Mouse (Mus musculus): ENCODE data around the gene Gpr162. TPM values are rescaled to one million over a fixed set of nuclear protein-coding genes. Genes with fewer than 3 reads are reported as not detected.
"Not testable (repeated sequence)": the region's sequence is repeated elsewhere in the genome, so short reads cannot be mapped to it uniquely, and the experiment has no call there.

The Gpr162 gene
- polyA plus RNA-seq, 1 experiment = 52.6 TPM

DNA sequence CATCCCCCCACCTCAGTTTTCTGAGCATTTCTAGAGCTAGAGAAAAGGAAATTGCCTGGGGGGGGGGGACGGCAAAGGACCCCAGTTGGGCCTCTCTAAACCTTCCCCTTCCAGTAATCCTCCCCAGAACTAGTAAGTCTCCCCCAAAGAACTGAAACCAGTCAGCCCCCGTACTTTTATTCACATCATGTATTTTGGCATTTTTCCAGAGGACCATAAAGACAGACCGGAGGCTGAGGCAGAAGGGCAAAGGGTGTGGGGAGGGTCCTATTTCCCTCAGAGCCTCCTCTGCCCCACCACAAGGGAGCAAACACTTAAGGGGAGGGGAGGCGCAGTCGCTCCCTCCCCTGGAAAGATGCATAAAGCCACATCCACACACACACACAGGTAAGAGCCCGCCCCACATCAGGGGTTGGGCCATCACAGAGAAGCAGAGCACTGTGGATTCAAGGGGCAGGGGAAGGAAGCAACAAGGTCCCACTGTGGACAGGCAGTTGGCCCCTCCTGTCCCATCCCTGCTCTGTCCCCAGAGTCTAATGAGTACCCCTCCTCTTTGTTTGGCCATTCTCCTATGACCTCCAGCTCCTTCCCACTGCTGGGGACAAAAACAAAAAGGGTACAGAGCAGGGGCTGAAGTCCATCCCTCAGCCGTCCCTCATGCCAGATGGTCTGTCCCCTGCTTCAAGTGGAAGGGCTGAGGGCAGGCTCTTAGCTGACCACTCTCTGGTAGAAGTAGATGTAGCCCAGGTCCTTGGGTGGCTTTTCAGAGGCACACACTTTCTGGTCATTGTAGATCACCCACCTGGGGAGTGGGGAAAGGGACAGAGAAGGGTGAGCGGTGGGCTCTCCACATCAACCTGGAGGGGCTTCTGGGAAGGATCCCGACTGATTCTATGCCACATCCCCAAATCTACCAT is 48.7 kb downstream of the Gpr162 start:
- no peak for TF ChIP-seq POLR2A (IDR thresholded peaks at IDR 0.05; ENCODE audit: borderline replicate concordance, low read depth, low read length)
- no peak for TF ChIP-seq CTCF (IDR thresholded peaks at IDR 0.05; ENCODE audit: low read depth, low read length)
- Histone ChIP-seq H3K4me1 (ENCODE audit: control insufficient read depth, insufficient read depth, low read length) (peaks cover 35% of the 10 kb centered on the region), H3K27ac (ENCODE audit: insufficient read depth, low read depth, low read length) (no peak overlapping the region), H3K4me3 (ENCODE audit: insufficient read depth, low read length) (no peak overlapping the region)

DNA sequence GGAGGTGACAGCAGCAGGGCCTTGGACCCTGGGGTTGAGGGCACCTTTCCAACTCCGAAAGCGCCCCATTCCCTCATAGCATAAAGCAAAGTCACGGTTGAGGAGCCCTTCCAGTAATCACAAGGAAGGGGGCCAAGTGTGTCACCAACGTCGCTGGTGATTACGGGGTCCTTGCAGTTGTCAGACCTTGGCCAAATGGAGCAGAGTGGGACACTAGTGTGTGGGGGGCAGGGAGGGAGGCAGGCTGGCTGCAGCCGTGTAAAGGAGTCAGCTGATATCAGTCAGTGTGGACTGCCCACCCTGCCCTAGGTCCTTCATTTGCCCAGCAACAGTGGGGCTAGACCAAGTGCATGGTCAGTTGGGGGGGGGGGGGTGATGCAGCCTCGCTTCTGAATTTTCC is 49.3 kb downstream of the Gpr162 start:
- H3K4me1 ChIP-seq (ENCODE audit: control insufficient read depth, insufficient read depth, low read length) = peaks cover 37% of the 10 kb centered on the region
- TF ChIP-seq POLR2A (IDR thresholded peaks at IDR 0.05; ENCODE audit: borderline replicate concordance, low read depth, low read length) (no peak), CTCF (IDR thresholded peaks at IDR 0.05; ENCODE audit: low read depth, low read length) (no peak)
- H3K27ac ChIP-seq (ENCODE audit: insufficient read depth, low read depth, low read length) = no peak overlapping the region
- peak overlapping the region; percentile 18; the same call in 1 of the 2 replicates for H3K4me3 ChIP-seq (ENCODE audit: insufficient read depth, low read length)

GRCm38 (mm10) chr6:124813933-124814332 is 49.9 kb downstream of the Gpr162 start, which contains the start of gene Tpi1:
Gene Tpi1 (minus strand): TSS chr6:124814296.
- peak within 1 kb of the TSS; percentile 76 for H3K27ac ChIP-seq (ENCODE audit: insufficient read depth, low read depth, low read length)
- H3K4me1 ChIP-seq (ENCODE audit: control insufficient read depth, insufficient read depth, low read length) = peaks cover 37% of the 10 kb centered on the region
- peak within 1 kb of the TSS; percentile 75 for H3K4me3 ChIP-seq (ENCODE audit: insufficient read depth, low read length)
- TF ChIP-seq CTCF (IDR thresholded peaks at IDR 0.05; ENCODE audit: low read depth, low read length) (no peak), POLR2A (IDR thresholded peaks at IDR 0.05; ENCODE audit: borderline replicate concordance, low read depth, low read length) (peak; percentile 90; the same call in 1 of the 2 replicates)

- Histone ChIP-seq H3K4me1 (ENCODE audit: control insufficient read depth, insufficient read depth, low read length) (peaks cover 33% of the 10 kb centered on the region), H3K4me3 (ENCODE audit: insufficient read depth, low read length) (peak overlapping the region; percentile 75), H3K27ac (ENCODE audit: insufficient read depth, low read depth, low read length) (peak overlapping the region; percentile 76)
- no peak for TF ChIP-seq CTCF (IDR thresholded peaks at IDR 0.05; ENCODE audit: low read depth, low read length)
- TF ChIP-seq POLR2A (IDR thresholded peaks at IDR 0.05; ENCODE audit: borderline replicate concordance, low read depth, low read length) = no peak
These were observed 50.3 kb downstream of the Gpr162 start for GRCm38 (mm10) chr6:124813496-124813895.

DNA sequence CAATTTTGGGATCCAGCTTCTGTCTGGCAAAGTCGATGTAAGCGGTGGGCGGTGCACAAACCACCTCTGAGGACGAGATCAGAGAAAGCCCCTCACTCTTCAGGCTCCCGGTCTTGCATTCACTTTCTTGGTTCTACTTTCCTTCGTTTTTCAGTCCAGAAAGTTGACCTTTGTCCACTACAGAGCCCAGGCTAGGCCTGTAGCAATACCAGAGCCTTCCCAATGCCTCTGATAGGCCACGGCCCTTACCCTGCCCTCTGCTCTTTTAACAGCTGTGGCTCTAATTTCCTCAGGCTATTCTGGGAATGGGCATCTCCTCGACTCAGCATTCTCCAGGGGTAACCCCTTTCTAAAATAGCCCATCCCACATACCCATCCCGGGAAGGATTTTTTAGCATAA is 50.9 kb downstream of the Gpr162 start:
- no peak for TF ChIP-seq CTCF (IDR thresholded peaks at IDR 0.05; ENCODE audit: low read depth, low read length)
- no peak for TF ChIP-seq POLR2A (IDR thresholded peaks at IDR 0.05; ENCODE audit: borderline replicate concordance, low read depth, low read length)
- peaks cover 33% of the 10 kb centered on the region for H3K4me1 ChIP-seq (ENCODE audit: control insufficient read depth, insufficient read depth, low read length)
- H3K4me3 ChIP-seq (ENCODE audit: insufficient read depth, low read length) = peak overlapping the region; percentile 75
- peak overlapping the region; percentile 76 for H3K27ac ChIP-seq (ENCODE audit: insufficient read depth, low read depth, low read length)

- Histone ChIP-seq H3K4me1 (ENCODE audit: control insufficient read depth, insufficient read depth, low read length) (peaks cover 33% of the 10 kb centered on the region), H3K27ac (ENCODE audit: insufficient read depth, low read depth, low read length) (0 out of 2 replicates have a peak overlapping the region, but pooled peaks have one; percentile 4), H3K4me3 (ENCODE audit: insufficient read depth, low read length) (peak overlapping the region; percentile 75)
- TF ChIP-seq CTCF (IDR thresholded peaks at IDR 0.05; ENCODE audit: low read depth, low read length) = no peak
- no peak for TF ChIP-seq POLR2A (IDR thresholded peaks at IDR 0.05; ENCODE audit: borderline replicate concordance, low read depth, low read length)
These were observed 51.9 kb downstream of the Gpr162 start for GRCm38 (mm10) chr6:124811701-124812560.

DNA sequence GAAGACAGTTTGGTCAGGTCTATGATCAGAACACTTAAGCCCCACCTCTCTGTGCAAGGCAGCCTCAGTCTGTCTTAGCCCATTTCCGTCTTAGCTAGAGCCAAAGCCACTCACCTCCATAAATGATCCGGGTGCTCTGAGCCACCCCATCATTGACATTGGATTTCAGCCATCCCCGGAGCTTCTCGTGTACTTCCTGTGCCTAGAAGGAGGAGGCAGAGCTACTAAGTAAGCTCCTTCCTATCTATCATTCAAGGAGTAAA is 52.4 kb downstream of the Gpr162 start:
- Histone ChIP-seq H3K4me3 (ENCODE audit: insufficient read depth, low read length) (no peak overlapping the region), H3K27ac (ENCODE audit: insufficient read depth, low read depth, low read length) (no peak overlapping the region), H3K4me1 (ENCODE audit: control insufficient read depth, insufficient read depth, low read length) (peaks cover 39% of the 10 kb centered on the region)
- TF ChIP-seq CTCF (IDR thresholded peaks at IDR 0.05; ENCODE audit: low read depth, low read length) (no peak), POLR2A (IDR thresholded peaks at IDR 0.05; ENCODE audit: borderline replicate concordance, low read depth, low read length) (no peak)

GRCm38 (mm10) chr6:124810566-124811402 is 53.0 kb downstream of the Gpr162 start:
- H3K4me3 ChIP-seq (ENCODE audit: insufficient read depth, low read length); H3K27ac ChIP-seq (ENCODE audit: insufficient read depth, low read depth, low read length): not testable (repeated sequence)
- H3K4me1 ChIP-seq (ENCODE audit: control insufficient read depth, insufficient read depth, low read length) = peaks cover 40% of the 10 kb centered on the region

GRCm38 (mm10) chr6:124809775-124810538 is 53.8 kb downstream of the Gpr162 start:
- no peak for TF ChIP-seq POLR2A (IDR thresholded peaks at IDR 0.05; ENCODE audit: borderline replicate concordance, low read depth, low read length)
- no peak overlapping the region for H3K27ac ChIP-seq (ENCODE audit: insufficient read depth, low read depth, low read length)
- peaks cover 40% of the 10 kb centered on the region for H3K4me1 ChIP-seq (ENCODE audit: control insufficient read depth, insufficient read depth, low read length)
- peak overlapping the region; percentile 89 for H3K4me3 ChIP-seq (ENCODE audit: insufficient read depth, low read length)
